Mouse (Mus musculus) thymus, postnatal 4 days (tissue): ENCODE measurements around the gene Nle1.

Experiments
- DNase-seq: peaks from one replicate; pipeline ENCODE4 v3.0.0; 2021

Nle1 gene

GRCm38 (mm10) chr11:82910679-82911389 lies 2.6 kb upstream of the Nle1 start:
- DNase-seq, result no peak

- DNase-seq, result no peak
These were observed 2.0 kb upstream of the Nle1 start, which contains the start of gene Unc45b for GRCm38 (mm10) chr11:82910250-82910649. Gene Unc45b, plus strand, starts transcription at chr11:82910550.

- DNase-seq, result no peak
These were observed 388 bp upstream of the Nle1 start for GRCm38 (mm10) chr11:82908608-82908989.

GRCm38 (mm10) chr11:82905816-82906215 lies 2.4 kb downstream of the Nle1 start:
- DNase-seq, result no peak

GRCm38 (mm10) chr11:82904952-82905351 lies 3.3 kb downstream of the Nle1 start:
- DNase-seq, result no peak

GRCm38 (mm10) chr11:82901606-82902310 lies 6.5 kb downstream of the Nle1 start:
- DNase-seq, result no peak

- no peak for DNase-seq
These were observed 8.5 kb downstream of the Nle1 start for GRCm38 (mm10) chr11:82899720-82900119.

- no peak for DNase-seq
These were observed 10.7 kb downstream of the Nle1 start for GRCm38 (mm10) chr11:82897478-82897877.

GRCm38 (mm10) chr11:82891936-82892335 lies 16.3 kb downstream of the Nle1 start, which contains the start of gene Fndc8:
Gene Fndc8, plus strand, starts transcription at chr11:82892124.
- DNase-seq, result peak; percentile 77

- peak; percentile 98 for DNase-seq
These were observed 17.9 kb downstream of the Nle1 start, which contains the start of gene Rad51d for GRCm38 (mm10) chr11:82890342-82890762. Gene Rad51d, minus strand, starts transcription at chr11:82890614.

- peak; percentile 64 for DNase-seq
These were observed 18.5 kb downstream of the Nle1 start for GRCm38 (mm10) chr11:82889524-82890341.

- DNase-seq, result no peak
These were observed 19.7 kb downstream of the Nle1 start for GRCm38 (mm10) chr11:82888491-82888946.

GRCm38 (mm10) chr11:82886559-82886958 lies 21.7 kb downstream of the Nle1 start:
- no peak for DNase-seq

GRCm38 (mm10) chr11:82883180-82883579 lies 25.0 kb downstream of the Nle1 start:
- no peak for DNase-seq

GRCm38 (mm10) chr11:82877726-82878344 lies 30.4 kb downstream of the Nle1 start:
- no peak for DNase-seq

- DNase-seq, result no peak
These were observed 32.6 kb downstream of the Nle1 start for GRCm38 (mm10) chr11:82875631-82876030.

- DNase-seq, result no peak
These were observed 33.3 kb downstream of the Nle1 start for GRCm38 (mm10) chr11:82874924-82875323.

GRCm38 (mm10) chr11:82871031-82871446 lies 37.2 kb downstream of the Nle1 start, which contains the start of gene Rffl:
Gene Rffl, minus strand, starts transcription at chr11:82871210.
- DNase-seq, result peak; percentile 100

- no peak for DNase-seq
These were observed 37.8 kb downstream of the Nle1 start for GRCm38 (mm10) chr11:82870173-82871030.

- DNase-seq, result no peak
These were observed 38.6 kb downstream of the Nle1 start for GRCm38 (mm10) chr11:82869506-82870172.

- no peak for DNase-seq
These were observed 40.3 kb downstream of the Nle1 start for GRCm38 (mm10) chr11:82867956-82868355.
